10 mouse cellular contexts compared by ENCODE assay signal in the genomic region with DNA sequence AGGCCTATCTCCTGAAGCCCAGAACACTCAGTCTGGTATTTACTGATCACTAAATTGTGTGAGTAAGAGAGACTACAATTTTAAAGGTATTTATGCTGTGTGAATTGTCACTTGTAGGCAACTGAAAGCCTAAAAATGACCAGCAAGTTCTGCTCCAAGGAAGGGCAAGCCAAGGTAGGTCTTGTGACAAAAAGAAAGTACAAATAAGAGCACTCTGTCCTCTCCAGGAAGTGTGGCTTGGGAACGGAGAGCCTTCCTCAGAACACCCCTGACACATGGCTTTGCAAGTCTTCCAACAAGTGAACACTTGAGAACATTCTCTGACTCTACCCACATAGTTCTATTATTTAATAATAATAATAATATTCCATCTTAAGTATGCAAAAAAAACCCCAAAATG. TPM values are rescaled to one million over a fixed set of nuclear protein-coding genes. Genes with fewer than 3 reads are reported as not detected.
A peak's percentile ranks its signal among the peaks of the same experiment; 100 is the strongest.
DNase-seq lines count a peak whose midpoint lies in the region; ATAC-seq lines count a peak whose summit lies in the region.
"Had no signal": no experiment of that assay in that cellular context is flagged by ENCODE, and none has a peak within 500 bp of the region (broad histone marks: within the 10 kb centered on the region; RNA-seq: fewer than 3 reads in every experiment).

No protein-coding gene starts in this region.

- H3K36me3 ChIP-seq in kidney, embryonic 15.5 days, result no peaks in the 10 kb centered on the region
- H3K36me3 ChIP-seq in forebrain, embryonic 12.5 days (replicated peaks), result no peaks in the 10 kb centered on the region
- no peaks in the 10 kb centered on the region for H3K36me3 ChIP-seq in intestine, embryonic 14.5 days (ENCODE audit: control insufficient read depth, insufficient read depth, low read length)
- no peaks in the 10 kb centered on the region for H3K36me3 ChIP-seq in neural tube, embryonic 12.5 days

- no peak for ATAC-seq in kidney, embryonic 15.5 days (replicated peaks; ENCODE audit: low FRiP score)
- no peak for ATAC-seq in forebrain, embryonic 12.5 days (ENCODE audit: low FRiP score)
- ATAC-seq in intestine, embryonic 14.5 days (replicated peaks; ENCODE audit: low FRiP score, low TSS enrichment, low read depth), result no peak
- ATAC-seq in neural tube, embryonic 12.5 days (ENCODE audit: low FRiP score, low read depth), result no peak
- ATAC-seq: Patski had no signal

- no peaks in the 10 kb centered on the region for H3K9me3 ChIP-seq in kidney, embryonic 15.5 days (replicated peaks)
- no peaks in the 10 kb centered on the region for H3K9me3 ChIP-seq in forebrain, embryonic 12.5 days
- no peaks in the 10 kb centered on the region for H3K9me3 ChIP-seq in intestine, embryonic 14.5 days (ENCODE audit: control insufficient read depth, low read length)
- H3K9me3 ChIP-seq in neural tube, embryonic 12.5 days, result no peaks in the 10 kb centered on the region

- H3K4me3 ChIP-seq in kidney, embryonic 15.5 days (replicated peaks), result no peak overlapping the region
- peak overlapping the region; percentile 85 for H3K4me3 ChIP-seq in forebrain, embryonic 12.5 days (replicated peaks)
- H3K4me3 ChIP-seq in intestine, embryonic 14.5 days (ENCODE audit: low read depth, low read length), result peak overlapping the region; percentile 97
- peak overlapping the region; percentile 96 for H3K4me3 ChIP-seq in neural tube, embryonic 12.5 days

- H3K27me3 ChIP-seq in kidney, embryonic 15.5 days, result peaks cover 10% of the 10 kb centered on the region
- H3K27me3 ChIP-seq in forebrain, embryonic 12.5 days, result 0 out of 2 replicates have a peak, but pooled peaks cover 4% of the 10 kb centered on the region
- no peaks in the 10 kb centered on the region for H3K27me3 ChIP-seq in intestine, embryonic 14.5 days (replicated peaks; ENCODE audit: control insufficient read depth, insufficient read depth, low read length)
- no peaks in the 10 kb centered on the region for H3K27me3 ChIP-seq in neural tube, embryonic 12.5 days (replicated peaks)
- H3K27me3 ChIP-seq: Patski had no signal

- H3K4me1 ChIP-seq in kidney, embryonic 15.5 days, result peaks cover 64% of the 10 kb centered on the region
- H3K4me1 ChIP-seq in forebrain, embryonic 12.5 days, result peaks cover 79% of the 10 kb centered on the region
- peaks cover 57% of the 10 kb centered on the region for H3K4me1 ChIP-seq in intestine, embryonic 14.5 days (replicated peaks; ENCODE audit: control insufficient read depth, insufficient read depth, low read length)
- H3K4me1 ChIP-seq in neural tube, embryonic 12.5 days, result peaks cover 54% of the 10 kb centered on the region

- no peak overlapping the region for H3K27ac ChIP-seq in kidney, embryonic 15.5 days
- H3K27ac ChIP-seq in forebrain, embryonic 12.5 days, result no peak overlapping the region
- no peak overlapping the region for H3K27ac ChIP-seq in intestine, embryonic 14.5 days (ENCODE audit: low read depth)
- H3K27ac ChIP-seq in neural tube, embryonic 12.5 days, result no peak overlapping the region
- H3K27ac ChIP-seq: left cerebral cortex, adult 2 months had no signal

- H3K4me2 ChIP-seq in kidney, embryonic 15.5 days, result peak overlapping the region; percentile 93
- H3K4me2 ChIP-seq in forebrain, embryonic 12.5 days, result peak overlapping the region; percentile 86
- H3K4me2 ChIP-seq in intestine, embryonic 14.5 days (ENCODE audit: low read length), result peak overlapping the region; percentile 70
- H3K4me2 ChIP-seq in neural tube, embryonic 12.5 days (replicated peaks), result peak overlapping the region; percentile 88

- no peak for DNase-seq in kidney, adult 9 months
- DNase-seq in intestine, embryonic 14.5 days (ENCODE audit: low spot score), result no peak
- no peak for DNase-seq in ovary, postnatal 10 days (ENCODE audit: low spot score)
- DNase-seq in adrenal gland, adult 2 months, result no peak
- no peak for DNase-seq in right cerebral cortex, postnatal 14 days

- 78% methylated on average over 1 of the region's 1 CpGs for WGBS in kidney, embryonic 15.5 days
- 35% methylated on average over 1 of the region's 1 CpGs for WGBS in forebrain, embryonic 12.5 days
- 50% methylated on average over 1 of the region's 1 CpGs for WGBS in intestine, embryonic 14.5 days
- WGBS in neural tube, embryonic 12.5 days, result 38% methylated on average over 1 of the region's 1 CpGs

- H3K9ac ChIP-seq in kidney, embryonic 15.5 days, result no peak overlapping the region
- H3K9ac ChIP-seq in forebrain, embryonic 12.5 days, result peak overlapping the region; percentile 26; the same call in 1 of the 2 replicates
- H3K9ac ChIP-seq in intestine, embryonic 14.5 days (ENCODE audit: low read length), result peak overlapping the region; percentile 96
- no peak overlapping the region for H3K9ac ChIP-seq in neural tube, embryonic 12.5 days

RNA-seq across cellular contexts. Expression of a gene that starts 2.5 kb away (rescaled TPM):
- 7.3 and 8.1 TPM in 2 replicates for polyA plus RNA-seq in kidney, embryonic 15.5 days (2015; fragmentation: Nextera tagmentation; extraction: Ambion mirVana)
- 16.6 and 17.7 TPM in 2 replicates for polyA plus RNA-seq in forebrain, embryonic 12.5 days (2016; fragmentation: Nextera tagmentation; extraction: Ambion mirVana)
- polyA plus RNA-seq in intestine, embryonic 14.5 days (2014; fragmentation: Nextera tagmentation; extraction: Ambion mirVana), result 32.8 and 35.2 TPM in 2 replicates
- 20.4 and 21.0 TPM in 2 replicates for polyA plus RNA-seq in neural tube, embryonic 12.5 days (2016; fragmentation: Nextera tagmentation; extraction: Ambion mirVana)
- 10 to 100 TPM in 1 of 2 experiments, 1 to 10 TPM in 1; 7.7 to 17.6 TPM for total RNA-seq in adrenal gland, adult 2 months (2021)
- 11.0 and 12.4 TPM in 2 replicates for polyA plus RNA-seq in adrenal gland, adult 2 months (2012; rRNA removed)

Comparison
In these comparisons a context has a peak if more than half of its experiments do, and no peak if none do; other contexts are left out.
1. H3K9ac ChIP-seq: peak in forebrain, embryonic 12.5 days (single experiment) and intestine, embryonic 14.5 days (single experiment); none in kidney, embryonic 15.5 days (single experiment) and neural tube, embryonic 12.5 days (single experiment).
2. Peak in every context shown above with its lines, with median percentiles within 50 percentile points of each other: H3K4me2 ChIP-seq.